Mouse (Mus musculus): Measurements from ENCODE around the gene Cdk5. TPM values are rescaled to one million over a fixed set of nuclear protein-coding genes. Genes with fewer than 3 reads are reported as not detected.

The Cdk5 gene
- 53.8 and 54.5 TPM in 2 replicates for polyA plus RNA-seq (2016; fragmentation: Nextera tagmentation; extraction: Ambion mirVana)

GRCm38 (mm10) chr5:24423129-24424003, at the start of gene Cdk5, which contains the start of gene Slc4a2:
TSS of gene Cdk5 (minus strand) at chr5:24423530.
TSS of gene Slc4a2 (plus strand) at chr5:24423837.
- WGBS = under 1% methylated on average over 46 of the region's 46 CpGs
- H3K9me3 ChIP-seq = no peaks in the 10 kb centered on the region
- H3K9ac ChIP-seq (replicated peaks) = peak within 1 kb of the TSS; percentile 73
- H3K27me3 ChIP-seq = no peaks in the 10 kb centered on the region
- H3K36me3 ChIP-seq = peaks cover 32% of the 10 kb centered on the region
- peak; percentile 91 for ATAC-seq (ENCODE audit: insufficient number of reproducible peaks, insufficient read depth, low FRiP score, low TSS enrichment, low read depth)
- H3K4me2 ChIP-seq = peak within 1 kb of the TSS; percentile 81
- H3K27ac ChIP-seq = peak within 1 kb of the TSS; percentile 94
- H3K4me3 ChIP-seq (replicated peaks) = peak within 1 kb of the TSS; percentile 59
- peaks cover 47% of the 10 kb centered on the region for H3K4me1 ChIP-seq (replicated peaks)

DNA sequence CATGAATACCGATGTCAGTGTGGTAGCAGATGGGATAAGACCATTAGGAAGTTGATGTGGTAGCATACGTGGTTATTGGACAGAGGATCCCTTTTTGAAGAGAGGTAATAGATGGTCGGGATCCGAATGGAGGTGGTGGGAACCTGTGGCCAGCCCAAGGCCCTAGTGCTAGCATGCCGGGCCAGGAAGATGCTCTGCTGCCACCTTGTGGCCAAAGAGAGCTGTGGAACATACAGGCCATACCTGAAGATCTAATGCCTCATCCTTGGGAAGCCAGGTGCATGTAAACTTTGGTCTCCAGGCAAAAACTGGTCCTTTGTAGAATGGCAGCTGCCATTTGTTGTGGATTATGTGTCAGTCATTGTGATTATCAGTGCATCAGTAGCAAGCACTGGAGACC, 47.3 kb upstream of the Cdk5 start:
- 15% methylated on average over 5 of the region's 5 CpGs for WGBS
- peaks cover 47% of the 10 kb centered on the region for H3K4me1 ChIP-seq (replicated peaks)

DNA sequence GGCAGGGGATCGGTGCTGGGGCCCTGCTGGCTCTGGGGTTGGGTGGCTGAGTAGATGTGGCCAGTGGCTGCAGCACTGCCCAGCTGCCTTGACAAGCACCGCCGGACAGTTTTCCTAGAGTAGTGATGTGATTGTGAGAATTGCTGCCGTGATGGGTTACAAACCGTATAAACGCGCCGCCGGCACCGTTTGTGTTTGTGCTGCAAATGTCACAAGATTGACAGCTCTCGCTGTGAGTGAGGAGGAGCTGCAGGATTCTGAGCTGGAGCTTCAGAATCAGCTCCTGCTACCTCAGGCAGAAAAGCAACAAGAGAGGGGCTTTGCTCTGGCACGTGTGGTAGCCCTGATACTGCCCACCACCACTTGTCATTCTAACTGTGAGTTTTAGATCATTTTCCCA, 43.4 kb upstream of the Cdk5 start:
- Histone ChIP-seq H3K9ac (replicated peaks) (no peak overlapping the region), H3K36me3 (peaks cover 8% of the 10 kb centered on the region), H3K9me3 (no peaks in the 10 kb centered on the region), H3K27me3 (no peaks in the 10 kb centered on the region), H3K27ac (no peak overlapping the region), H3K4me2 (no peak overlapping the region), H3K4me1 (replicated peaks) (peaks cover 9% of the 10 kb centered on the region; the same call in 1 of the 2 replicates), H3K4me3 (replicated peaks) (no peak overlapping the region)
- ATAC-seq (ENCODE audit: insufficient number of reproducible peaks, insufficient read depth, low FRiP score, low TSS enrichment, low read depth) = no peak
- 75% methylated on average over 12 of the region's 12 CpGs for WGBS

More for the DNA sequence above, 47.3 kb upstream of the Cdk5 start:
- H3K4me3 ChIP-seq (replicated peaks) = no peak overlapping the region
- H3K36me3 ChIP-seq = peaks cover 9% of the 10 kb centered on the region; the same call in 1 of the 2 replicates
- H3K4me2 ChIP-seq = no peak overlapping the region
- no peaks in the 10 kb centered on the region for H3K9me3 ChIP-seq
- no peak overlapping the region for H3K9ac ChIP-seq (replicated peaks)
- peaks cover 31% of the 10 kb centered on the region for H3K27me3 ChIP-seq
- ATAC-seq (ENCODE audit: insufficient number of reproducible peaks, insufficient read depth, low FRiP score, low TSS enrichment, low read depth) = no peak
- no peak overlapping the region for H3K27ac ChIP-seq

DNA sequence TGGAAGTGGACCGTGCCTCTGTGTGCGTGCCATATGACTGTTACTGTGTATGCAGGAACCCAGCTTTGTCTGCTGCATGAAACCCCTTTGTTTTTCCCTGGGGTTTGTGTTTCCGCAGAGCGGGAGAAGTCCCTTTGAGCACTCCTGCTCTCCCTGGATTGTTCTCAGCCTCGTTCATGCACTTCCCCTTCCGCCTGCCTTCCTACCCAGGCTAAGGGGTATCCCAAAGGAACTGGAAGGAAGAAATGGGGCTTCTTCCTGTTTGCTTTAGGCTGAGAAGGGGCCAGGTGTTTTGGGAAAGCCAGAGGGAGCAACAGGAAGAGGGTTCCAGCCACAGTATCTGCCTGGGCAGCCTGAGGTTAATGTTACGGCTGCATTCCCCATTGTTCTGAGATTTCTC, 32.3 kb upstream of the Cdk5 start:
- Histone ChIP-seq H3K36me3 (peaks cover 45% of the 10 kb centered on the region), H3K4me3 (replicated peaks) (no peak overlapping the region), H3K4me2 (peak overlapping the region; percentile 99; the same call in 1 of the 2 replicates), H3K4me1 (replicated peaks) (peaks cover 45% of the 10 kb centered on the region), H3K9me3 (no peaks in the 10 kb centered on the region), H3K9ac (replicated peaks) (peak overlapping the region; percentile 14), H3K27me3 (no peaks in the 10 kb centered on the region), H3K27ac (peak overlapping the region; percentile 42)
- no peak for ATAC-seq (ENCODE audit: insufficient number of reproducible peaks, insufficient read depth, low FRiP score, low TSS enrichment, low read depth)
- WGBS = 78% methylated on average over 7 of the region's 7 CpGs

- no peak overlapping the region for H3K4me3 ChIP-seq (replicated peaks)
- H3K9ac ChIP-seq (replicated peaks) = peak overlapping the region; percentile 14; the same call in 1 of the 2 replicates
- H3K36me3 ChIP-seq = peaks cover 41% of the 10 kb centered on the region
- ATAC-seq (ENCODE audit: insufficient number of reproducible peaks, insufficient read depth, low FRiP score, low TSS enrichment, low read depth) = no peak
- 73% methylated on average over 3 of the region's 3 CpGs for WGBS
- no peaks in the 10 kb centered on the region for H3K9me3 ChIP-seq
- H3K4me2 ChIP-seq = peak overlapping the region; percentile 99
- H3K4me1 ChIP-seq (replicated peaks) = peaks cover 45% of the 10 kb centered on the region
- no peaks in the 10 kb centered on the region for H3K27me3 ChIP-seq
- peak overlapping the region; percentile 42; the same call in 1 of the 2 replicates for H3K27ac ChIP-seq
Observed at GRCm38 (mm10) chr5:24455076-24455475, 31.7 kb upstream of the Cdk5 start.

GRCm38 (mm10) chr5:24453985-24454303, 30.6 kb upstream of the Cdk5 start:
- ATAC-seq (ENCODE audit: insufficient number of reproducible peaks, insufficient read depth, low FRiP score, low TSS enrichment, low read depth) = no peak
- Histone ChIP-seq H3K27ac (no peak overlapping the region), H3K9me3 (no peaks in the 10 kb centered on the region), H3K36me3 (peaks cover 35% of the 10 kb centered on the region; the same call in 1 of the 2 replicates), H3K4me2 (peak overlapping the region; percentile 99), H3K27me3 (no peaks in the 10 kb centered on the region), H3K4me1 (replicated peaks) (peaks cover 45% of the 10 kb centered on the region), H3K4me3 (replicated peaks) (peak overlapping the region; percentile 94), H3K9ac (replicated peaks) (peak overlapping the region; percentile 97; the same call in 1 of the 2 replicates)
- 8% methylated on average over 2 of the region's 2 CpGs for WGBS

DNA sequence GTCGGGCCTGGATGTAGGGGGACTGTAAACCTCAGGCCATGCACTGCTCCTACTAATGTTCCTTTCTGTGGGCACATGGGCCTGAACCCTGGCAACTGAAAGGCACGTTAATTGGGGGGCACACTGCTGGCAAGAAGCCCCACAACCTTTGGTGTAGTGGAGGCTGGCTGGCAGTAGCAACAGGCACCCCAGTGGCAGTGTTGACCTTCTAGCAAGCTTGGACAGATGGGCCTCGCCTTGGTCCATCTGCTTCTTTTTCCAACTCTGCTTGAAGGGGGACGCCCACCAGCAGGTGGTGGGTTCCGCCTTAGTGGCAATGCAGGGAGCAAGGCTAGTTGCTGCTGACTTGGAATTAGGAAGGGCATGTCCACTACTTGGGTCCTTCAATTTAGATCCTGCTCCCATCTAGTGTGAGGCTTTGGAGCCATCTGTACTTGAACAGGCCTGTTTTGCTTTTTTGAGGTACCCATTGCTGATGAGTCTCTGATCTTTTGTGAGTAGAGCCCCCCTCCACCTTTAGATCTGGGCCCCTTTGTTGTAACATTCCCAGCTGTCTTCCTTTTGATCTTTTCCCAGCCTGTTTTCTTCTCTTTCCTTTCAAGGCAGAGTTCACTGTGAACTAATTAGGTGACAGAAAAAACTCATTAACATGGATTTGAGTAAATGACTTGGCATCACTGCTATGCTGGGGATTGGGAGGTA, 30.1 kb upstream of the Cdk5 start:
- Histone ChIP-seq H3K27ac (peak overlapping the region; percentile 93; the same call in 1 of the 2 replicates), H3K4me1 (replicated peaks) (peaks cover 45% of the 10 kb centered on the region), H3K9me3 (no peaks in the 10 kb centered on the region), H3K4me3 (replicated peaks) (peak overlapping the region; percentile 94), H3K4me2 (peak overlapping the region; percentile 99), H3K27me3 (no peaks in the 10 kb centered on the region), H3K36me3 (peaks cover 30% of the 10 kb centered on the region; the same call in 1 of the 2 replicates), H3K9ac (replicated peaks) (peak overlapping the region; percentile 97)
- WGBS = 8% methylated on average over 5 of the region's 5 CpGs
- no peak; the same call in 1 of the 2 replicates for ATAC-seq (ENCODE audit: insufficient number of reproducible peaks, insufficient read depth, low FRiP score, low TSS enrichment, low read depth)

GRCm38 (mm10) chr5:24452691-24453233, 29.4 kb upstream of the Cdk5 start:
- under 1% methylated on average over 29 of the region's 29 CpGs for WGBS
- peak overlapping the region; percentile 94 for H3K4me3 ChIP-seq (replicated peaks)
- peak overlapping the region; percentile 93 for H3K27ac ChIP-seq
- H3K36me3 ChIP-seq = peaks cover 24% of the 10 kb centered on the region; the same call in 1 of the 2 replicates
- H3K4me1 ChIP-seq (replicated peaks) = peaks cover 48% of the 10 kb centered on the region
- no peaks in the 10 kb centered on the region for H3K27me3 ChIP-seq
- no peak; the same call in 1 of the 2 replicates for ATAC-seq (ENCODE audit: insufficient number of reproducible peaks, insufficient read depth, low FRiP score, low TSS enrichment, low read depth)
- H3K9me3 ChIP-seq = no peaks in the 10 kb centered on the region
- H3K9ac ChIP-seq (replicated peaks) = peak overlapping the region; percentile 97
- H3K4me2 ChIP-seq = peak overlapping the region; percentile 99

- Histone ChIP-seq H3K27me3 (no peaks in the 10 kb centered on the region), H3K4me3 (replicated peaks) (peak within 1 kb of the TSS; percentile 94), H3K36me3 (peaks cover 18% of the 10 kb centered on the region; the same call in 1 of the 2 replicates), H3K27ac (peak within 1 kb of the TSS; percentile 93), H3K9me3 (no peaks in the 10 kb centered on the region), H3K4me2 (peak within 1 kb of the TSS; percentile 99), H3K9ac (replicated peaks) (peak within 1 kb of the TSS; percentile 97), H3K4me1 (replicated peaks) (peaks cover 49% of the 10 kb centered on the region)
- no peak; the same call in none of the 2 replicates for ATAC-seq (ENCODE audit: insufficient number of reproducible peaks, insufficient read depth, low FRiP score, low TSS enrichment, low read depth)
- under 1% methylated on average over 71 of the region's 85 CpGs for whole genome bisulfite sequencing
Observed at GRCm38 (mm10) chr5:24452030-24452690, 28.8 kb upstream of the Cdk5 start, which contains the start of gene Agap3. TSS of gene Agap3 (plus strand) at chr5:24452177.

DNA sequence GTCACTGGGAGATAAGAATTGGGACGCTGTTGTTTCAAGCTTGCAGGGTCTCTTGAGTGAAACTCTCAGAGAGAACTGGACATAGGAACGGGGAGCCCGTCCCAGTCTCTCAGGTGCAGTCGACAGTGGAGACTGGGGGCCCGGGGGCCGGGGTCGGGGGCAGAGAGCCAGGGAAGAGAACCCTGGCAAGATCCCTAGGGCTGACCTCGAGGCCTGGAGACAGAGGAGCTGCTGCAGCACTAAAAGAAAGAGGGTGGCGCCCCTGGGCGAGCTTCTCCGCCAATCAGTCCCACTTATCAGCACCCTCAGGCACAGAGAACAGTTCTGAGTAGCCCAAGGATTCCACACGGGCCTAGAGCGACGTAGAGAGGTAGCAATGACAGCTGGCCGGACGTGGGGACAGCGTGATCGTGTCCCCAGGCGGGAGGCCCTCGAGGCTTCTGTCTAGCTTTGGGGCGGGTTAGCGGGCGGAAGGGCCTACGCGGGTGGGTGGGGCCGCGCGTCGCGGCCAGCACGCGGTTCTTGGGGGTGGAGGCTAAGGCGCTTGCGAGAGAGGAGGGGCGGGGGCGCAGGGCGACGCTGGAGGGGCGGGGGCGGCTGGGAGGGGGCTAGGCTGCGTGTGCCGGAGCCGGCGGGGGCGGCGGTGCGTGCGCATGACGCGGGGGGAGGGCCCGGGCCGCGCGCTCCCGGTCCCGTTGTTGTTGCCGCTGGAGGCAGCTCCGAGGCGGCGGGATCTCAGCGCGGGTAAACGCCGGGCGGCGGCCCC, 28.1 kb upstream of the Cdk5 start:
- Histone ChIP-seq H3K27me3 (no peaks in the 10 kb centered on the region), H3K9ac (replicated peaks) (peak overlapping the region; percentile 97), H3K4me1 (replicated peaks) (peaks cover 47% of the 10 kb centered on the region), H3K4me3 (replicated peaks) (peak overlapping the region; percentile 94), H3K27ac (peak overlapping the region; percentile 93), H3K9me3 (no peaks in the 10 kb centered on the region), H3K4me2 (peak overlapping the region; percentile 99), H3K36me3 (peaks cover 13% of the 10 kb centered on the region; the same call in 1 of the 2 replicates)
- ATAC-seq (ENCODE audit: insufficient number of reproducible peaks, insufficient read depth, low FRiP score, low TSS enrichment, low read depth) = peak; percentile 69
- 3% methylated on average over 42 of the region's 66 CpGs for WGBS
